Mouse (Mus musculus) heart, embryonic 11.5 days (tissue): ENCODE data around the gene Wnt5b. TPM values are rescaled to one million over a fixed set of nuclear protein-coding genes. Genes with fewer than 3 reads are reported as not detected.

Source experiments
- ATAC-seq: fragments of 200-750 bp; cut with Nextera tagmentation; replicated peaks from 2 replicates; pipeline ENCODE4 v1.8.0; 2017; ENCODE audit warnings: moderate library complexity; ENCODE audit not compliant: insufficient number of reproducible peaks, low FRiP score, low TSS enrichment
- H3K27ac ChIP-seq: fragments of 300-500 bp; sonication (generic); 2 replicates; pipeline ENCODE4 v1.5.1; 2014; ENCODE audit warnings: mild to moderate bottlenecking, low read depth, low read length
- H3K27me3 ChIP-seq: fragments of 300-500 bp; sonication (generic); 2 replicates; pipeline ENCODE4 v1.6.1; 2014; ENCODE audit warnings: mild to moderate bottlenecking, low read length, mixed read lengths; ENCODE audit not compliant: control insufficient read depth, insufficient read depth
- H3K36me3 ChIP-seq: fragments of 300-500 bp; sonication (generic); 2 replicates; pipeline ENCODE4 v1.6.1; 2014; ENCODE audit warnings: mild to moderate bottlenecking, low read length, moderate library complexity, mixed read lengths; ENCODE audit not compliant: control insufficient read depth, insufficient read depth
- H3K4me1 ChIP-seq: fragments of 300-500 bp; sonication (generic); 2 replicates; pipeline ENCODE4 v1.6.1; 2014; ENCODE audit warnings: low read length; ENCODE audit not compliant: control insufficient read depth, insufficient read depth
- H3K4me2 ChIP-seq: fragments of 300-500 bp; sonication (generic); 2 replicates; pipeline ENCODE4 v1.6.1; 2014; ENCODE audit warnings: mild to moderate bottlenecking, moderate library complexity
- H3K4me3 ChIP-seq: fragments of 300-500 bp; sonication (generic); 2 replicates; pipeline ENCODE4 v1.5.1; 2014; ENCODE audit warnings: low read depth, low read length
- H3K9ac ChIP-seq: fragments of 300-500 bp; sonication (generic); 2 replicates; pipeline ENCODE4 v1.6.1; 2014; ENCODE audit warnings: mild to moderate bottlenecking, low read depth, low read length, moderate library complexity
- H3K9me3 ChIP-seq: fragments of 300-500 bp; sonication (generic); replicated peaks from 2 replicates; pipeline ENCODE4 v1.6.1; 2016; ENCODE audit warnings: low read length; ENCODE audit not compliant: control insufficient read depth
- WGBS: fragments of 180-500 bp; shearing (Covaris S2); extraction: QIAGEN DNeasy Blood & Tissue Kit; methylation state at CpG from one replicate; pipeline ENCODE4 v1.1.7; 2014; ENCODE audit not compliant: insufficient replicate concordance; 5-methylcytosine and 5-hydroxymethylcytosine counted together
- polyA plus RNA-seq: library from polyadenylated mRNA; unstranded; fragments of >200 nt; fragmentation: Nextera tagmentation; extraction: Ambion mirVana; gene quantifications from 2 replicates; pipeline ENCODE4 v1.2.1, GENCODE M21; 2014

Wnt5b gene
- polyA plus RNA-seq, 1 experiment from 2014 or later = 7.3 TPM

GRCm38 (mm10) chr6:119502031-119502430, 42.1 kb downstream of the Wnt5b start:
- H3K4me3 ChIP-seq = no peak overlapping the region
- H3K27ac ChIP-seq = no peak overlapping the region
- WGBS = 43% methylated on average over 9 of the region's 9 CpGs
- H3K9me3 ChIP-seq = no peaks in the 10 kb centered on the region
- ATAC-seq = no peak
- no peaks in the 10 kb centered on the region for H3K36me3 ChIP-seq
- no peak overlapping the region for H3K4me2 ChIP-seq
- no peak overlapping the region for H3K9ac ChIP-seq
- H3K27me3 ChIP-seq = no peaks in the 10 kb centered on the region
- H3K4me1 ChIP-seq = peaks cover 9% of the 10 kb centered on the region; the same call in 1 of the 2 replicates

GRCm38 (mm10) chr6:119500086-119500485, 44.1 kb downstream of the Wnt5b start:
- Histone ChIP-seq H3K4me1 (peaks cover 9% of the 10 kb centered on the region; the same call in 1 of the 2 replicates), H3K4me3 (no peak overlapping the region), H3K27me3 (no peaks in the 10 kb centered on the region), H3K9ac (no peak overlapping the region), H3K27ac (no peak overlapping the region), H3K36me3 (no peaks in the 10 kb centered on the region), H3K9me3 (no peaks in the 10 kb centered on the region), H3K4me2 (no peak overlapping the region)
- ATAC-seq = no peak
- WGBS = 73% methylated on average over 5 of the region's 5 CpGs

- Histone ChIP-seq H3K4me3 (no peak overlapping the region), H3K4me2 (no peak overlapping the region), H3K9ac (no peak overlapping the region), H3K4me1 (peaks cover 9% of the 10 kb centered on the region; the same call in 1 of the 2 replicates), H3K36me3 (no peaks in the 10 kb centered on the region), H3K27me3 (no peaks in the 10 kb centered on the region), H3K27ac (no peak overlapping the region), H3K9me3 (no peaks in the 10 kb centered on the region)
- ATAC-seq = no peak
- WGBS = 35% methylated on average over 5 of the region's 5 CpGs
These were observed 44.9 kb downstream of the Wnt5b start for GRCm38 (mm10) chr6:119499271-119499670.

GRCm38 (mm10) chr6:119492630-119493014, 51.5 kb downstream of the Wnt5b start:
- no peak; the same call in 1 of the 2 replicates for ATAC-seq
- no peaks in the 10 kb centered on the region for H3K27me3 ChIP-seq
- H3K36me3 ChIP-seq = no peaks in the 10 kb centered on the region
- peaks cover 5% of the 10 kb centered on the region for H3K4me1 ChIP-seq
- no peak overlapping the region for H3K9ac ChIP-seq
- no peak overlapping the region for H3K4me3 ChIP-seq
- 51% methylated on average over 7 of the region's 7 CpGs for WGBS
- no peak overlapping the region for H3K4me2 ChIP-seq
- no peak overlapping the region for H3K27ac ChIP-seq
- H3K9me3 ChIP-seq = no peaks in the 10 kb centered on the region

GRCm38 (mm10) chr6:119491997-119492629, 52.0 kb downstream of the Wnt5b start:
- no peak for ATAC-seq
- peaks cover 5% of the 10 kb centered on the region for H3K4me1 ChIP-seq

GRCm38 (mm10) chr6:119491006-119491405, 53.1 kb downstream of the Wnt5b start:
- ATAC-seq = no peak
- Histone ChIP-seq H3K36me3 (no peaks in the 10 kb centered on the region), H3K9ac (no peak overlapping the region), H3K4me1 (peaks cover 5% of the 10 kb centered on the region), H3K4me2 (no peak overlapping the region), H3K9me3 (no peaks in the 10 kb centered on the region), H3K27ac (no peak overlapping the region), H3K4me3 (no peak overlapping the region), H3K27me3 (no peaks in the 10 kb centered on the region)
- WGBS = 49% methylated on average over 11 of the region's 11 CpGs

More at GRCm38 (mm10) chr6:119491997-119492629, 52.0 kb downstream of the Wnt5b start:
- H3K36me3 ChIP-seq = no peaks in the 10 kb centered on the region
- no peak overlapping the region for H3K4me2 ChIP-seq
- no peak overlapping the region for H3K4me3 ChIP-seq
- H3K27ac ChIP-seq = no peak overlapping the region
- no peak overlapping the region for H3K9ac ChIP-seq
- no peaks in the 10 kb centered on the region for H3K27me3 ChIP-seq
- no peaks in the 10 kb centered on the region for H3K9me3 ChIP-seq
- WGBS = 68% methylated on average over 9 of the region's 9 CpGs

- Histone ChIP-seq H3K4me3 (no peak overlapping the region), H3K4me2 (0 out of 2 replicates have a peak overlapping the region, but pooled peaks have one; percentile 27), H3K9ac (no peak overlapping the region), H3K27me3 (no peaks in the 10 kb centered on the region), H3K9me3 (no peaks in the 10 kb centered on the region), H3K27ac (no peak overlapping the region), H3K36me3 (no peaks in the 10 kb centered on the region), H3K4me1 (peaks cover 5% of the 10 kb centered on the region)
- 40% methylated on average over 11 of the region's 11 CpGs for WGBS
- ATAC-seq = no peak
These were observed 53.6 kb downstream of the Wnt5b start for GRCm38 (mm10) chr6:119490549-119490948.

- Histone ChIP-seq H3K4me1 (peaks cover 6% of the 10 kb centered on the region), H3K9ac (no peak overlapping the region), H3K27me3 (no peaks in the 10 kb centered on the region), H3K36me3 (no peaks in the 10 kb centered on the region), H3K4me2 (peak overlapping the region; percentile 20; the same call in 1 of the 2 replicates), H3K4me3 (no peak overlapping the region), H3K9me3 (no peaks in the 10 kb centered on the region), H3K27ac (no peak overlapping the region)
- WGBS = 15% methylated on average over 5 of the region's 5 CpGs
- ATAC-seq = no peak
These were observed 54.4 kb downstream of the Wnt5b start for GRCm38 (mm10) chr6:119489765-119490164.

- WGBS = 86% methylated on average over 9 of the region's 9 CpGs
- no peak for ATAC-seq
- H3K4me3 ChIP-seq = no peak overlapping the region
These were observed 56.5 kb downstream of the Wnt5b start for GRCm38 (mm10) chr6:119487619-119488018.

More at GRCm38 (mm10) chr6:119487619-119488018, 56.5 kb downstream of the Wnt5b start:
- no peaks in the 10 kb centered on the region for H3K27me3 ChIP-seq
- H3K4me1 ChIP-seq = peaks cover 9% of the 10 kb centered on the region
- no peak overlapping the region for H3K4me2 ChIP-seq
- no peaks in the 10 kb centered on the region for H3K9me3 ChIP-seq
- H3K9ac ChIP-seq = no peak overlapping the region
- no peak overlapping the region for H3K27ac ChIP-seq
- no peaks in the 10 kb centered on the region for H3K36me3 ChIP-seq
